ENCODE assay signal across 16 mouse cellular contexts in genomic region chr4:156166477-156166876, GRCm38 (mm10). TPM values are rescaled to one million over a fixed set of nuclear protein-coding genes. Genes with fewer than 3 reads are reported as not detected.
A peak's percentile ranks its signal among the peaks of the same experiment; 100 is the strongest.
DNase-seq lines count a peak whose midpoint lies in the region; ATAC-seq and TF ChIP-seq lines count a peak whose summit lies in the region.
"Had no signal": no experiment of that assay in that cellular context is flagged by ENCODE, and none has a peak within 500 bp of the region (broad histone marks: within the 10 kb centered on the region; RNA-seq: fewer than 3 reads in every experiment).

No protein-coding gene starts in this region.

- H3K9ac ChIP-seq in heart, postnatal 0 days (replicated peaks; ENCODE audit: low read depth, low read length): no peak overlapping the region
- H3K9ac ChIP-seq: forebrain, embryonic 15.5 days; limb, embryonic 12.5 days had no signal

- TF ChIP-seq CTCF in heart, postnatal 0 days (IDR thresholded peaks at IDR 0.05; ENCODE audit: low read depth): peak; percentile 13

- ATAC-seq in heart, postnatal 0 days (ENCODE audit: insufficient read depth, low read depth): no peak
- peak; percentile 47 to 52; a peak in 3 of 4 replicates for ATAC-seq in hematopoietic stem cell, adult 5-6 weeks (replicated peaks in 1 of 2; ENCODE audit: insufficient read depth in 1 of 2, low FRiP score in 2 of 2, low TSS enrichment in 1 of 2, low read depth in 1 of 2, poor library complexity in 2 of 2, severe bottlenecking in 2 of 2)
- ATAC-seq: forebrain, embryonic 15.5 days had no signal

- TF ChIP-seq EP300 in heart, postnatal 0 days (IDR thresholded peaks at IDR 0.05; ENCODE audit: low read depth): no peak

- H3K27ac ChIP-seq in heart, postnatal 0 days (ENCODE audit: low read depth): no peak overlapping the region
- H3K27ac ChIP-seq: forebrain, embryonic 15.5 days; hindbrain, embryonic 10.5 days; limb, embryonic 12.5 days had no signal

- DNase-seq in heart, postnatal 0 days (ENCODE audit: low spot score): no peak
- DNase-seq in heart, adult 9 months (ENCODE audit: low spot score in 2 of 2): no peak
- peak; percentile 3 for DNase-seq in right cerebral cortex, postnatal 4 days
- DNase-seq in right cerebral cortex, postnatal 14 days: no peak
- DNase-seq in thymus, postnatal 4 days: peak; percentile 48
- DNase-seq in urinary bladder, adult 18-20 months (ENCODE audit: low spot score in 2 of 2): no peak
- DNase-seq in cerebellum, adult 11 months: no peak
- DNase-seq: cerebellum, adult 9-11 months; kidney, adult 8-10 months; lung, postnatal 36 days had no signal

- no peak overlapping the region for H3K4me2 ChIP-seq in heart, postnatal 0 days (ENCODE audit: low read depth, low read length)
- H3K4me2 ChIP-seq: forebrain, embryonic 15.5 days; limb, embryonic 12.5 days had no signal

- H3K4me1 ChIP-seq in heart, postnatal 0 days (ENCODE audit: control insufficient read depth, insufficient read depth): no peaks in the 10 kb centered on the region
- H3K4me1 ChIP-seq: forebrain, embryonic 15.5 days; hindbrain, embryonic 10.5 days; limb, embryonic 12.5 days had no signal

- no peaks in the 10 kb centered on the region for H3K27me3 ChIP-seq in heart, postnatal 0 days (ENCODE audit: control insufficient read depth, insufficient read depth, low read length)
- H3K27me3 ChIP-seq: forebrain, embryonic 15.5 days; limb, embryonic 12.5 days had no signal

- peaks cover 91% of the 10 kb centered on the region for H3K36me3 ChIP-seq in heart, postnatal 0 days (replicated peaks; ENCODE audit: control insufficient read depth, insufficient read depth, low read length)

- H3K9me3 ChIP-seq in heart, postnatal 0 days (replicated peaks; ENCODE audit: control insufficient read depth, low read length): peaks cover 11% of the 10 kb centered on the region; the same call in 1 of the 2 replicates
- H3K9me3 ChIP-seq: forebrain, embryonic 15.5 days had no signal

- H3K4me3 ChIP-seq in heart, postnatal 0 days (ENCODE audit: low read depth, low read length): no peak overlapping the region
- H3K4me3 ChIP-seq: forebrain, embryonic 15.5 days; hindbrain, embryonic 10.5 days; limb, embryonic 12.5 days had no signal

- WGBS in heart, postnatal 0 days: 82% methylated on average over 9 of the region's 9 CpGs

RNA-seq across cellular contexts. Expression of gene Agrn, which starts 30.8 kb away (rescaled TPM):
- total RNA-seq in heart, postnatal 0 days (2014; rRNA removed; ENCODE audit: low replicate concordance): 94.4 and 109 TPM in 2 replicates
- polyA plus RNA-seq in heart, postnatal 0 days (2015; fragmentation: Nextera tagmentation; extraction: Ambion mirVana): 18.5 and 20.1 TPM in 2 replicates
- total RNA-seq in hematopoietic stem cell, adult 5-6 weeks (2017): 2.1 and 5.2 TPM in 2 replicates

RNA-seq across cellular contexts. Expression of gene Isg15, which starts 34.1 kb away (rescaled TPM):
- 7.5 and 19.9 TPM in 2 replicates for total RNA-seq in heart, postnatal 0 days (2014; rRNA removed; ENCODE audit: low replicate concordance)
- 4.5 and 7.0 TPM in 2 replicates for polyA plus RNA-seq in heart, postnatal 0 days (2015; fragmentation: Nextera tagmentation; extraction: Ambion mirVana)
- total RNA-seq in hematopoietic stem cell, adult 5-6 weeks (2017): 4.3 and 6.7 TPM in 2 replicates
- total RNA-seq: layer of hippocampus, postnatal 10 days had no signal

RNA-seq across cellular contexts. Expression of gene Rnf223, which starts 36.2 kb away (rescaled TPM):
- not detected in 2 replicates for total RNA-seq in heart, postnatal 0 days (2014; rRNA removed; ENCODE audit: low replicate concordance)
- not detected in 2 replicates for polyA plus RNA-seq in heart, postnatal 0 days (2015; fragmentation: Nextera tagmentation; extraction: Ambion mirVana)
- not detected in 2 replicates for total RNA-seq in hematopoietic stem cell, adult 5-6 weeks (2017)

RNA-seq across cellular contexts. Expression of gene AW011738, which starts 36.6 kb away (rescaled TPM):
- 5.9 and 6.0 TPM in 2 replicates for total RNA-seq in heart, postnatal 0 days (2014; rRNA removed; ENCODE audit: low replicate concordance)
- polyA plus RNA-seq in heart, postnatal 0 days (2015; fragmentation: Nextera tagmentation; extraction: Ambion mirVana): 3.2 and 3.4 TPM in 2 replicates
- total RNA-seq in hematopoietic stem cell, adult 5-6 weeks (2017): 1.9 and 2.6 TPM in 2 replicates

RNA-seq across cellular contexts. Expression of gene Perm1, which starts 49.2 kb away (rescaled TPM):
- total RNA-seq in heart, postnatal 0 days (2014; rRNA removed; ENCODE audit: low replicate concordance): 57.5 and 68.3 TPM in 2 replicates
- 35.9 and 42.9 TPM in 2 replicates for polyA plus RNA-seq in heart, postnatal 0 days (2015; fragmentation: Nextera tagmentation; extraction: Ambion mirVana)
- not detected in 2 replicates for total RNA-seq in hematopoietic stem cell, adult 5-6 weeks (2017)
- polyA plus RNA-seq: testis, adult 2 months had no signal

Comparison
In these comparisons a context has a peak if more than half of its experiments do, and no peak if none do; other contexts are left out.
1. DNase-seq: peak in right cerebral cortex, postnatal 4 days (single experiment) and thymus, postnatal 4 days (single experiment); none in heart, postnatal 0 days (single experiment), heart, adult 9 months (0 of 2), right cerebral cortex, postnatal 14 days (single experiment), urinary bladder, adult 18-20 months (0 of 2) and cerebellum, adult 11 months (single experiment).
2. RNA of gene Agrn, which starts 30.8 kb away (total RNA-seq): 94.4 to 109 TPM in heart, postnatal 0 days; 2.1 to 5.2 TPM in hematopoietic stem cell, adult 5-6 weeks; every median in the first group is over 10 times any median in the second.